In genomic region chr5:85525385-85526194, GRCm38 (mm10) we compare ENCODE assay signal across 21 mouse cellular contexts.
"Had no signal": no experiment of that assay in that cellular context is flagged by ENCODE, and none has a peak within 500 bp of the region (broad histone marks: within the 10 kb centered on the region; RNA-seq: fewer than 3 reads in every experiment).

No protein-coding gene starts in this region.

- H3K36me3 ChIP-seq: liver, embryonic 13.5 days; liver, embryonic 15.5 days; lung, embryonic 15.5 days; neural tube, embryonic 13.5 days; neural tube, embryonic 15.5 days had no signal

- H3K4me2 ChIP-seq: liver, embryonic 13.5 days; liver, embryonic 15.5 days; lung, embryonic 15.5 days; neural tube, embryonic 13.5 days; neural tube, embryonic 15.5 days had no signal

- H3K9me3 ChIP-seq: liver, embryonic 13.5 days; liver, embryonic 15.5 days; lung, embryonic 15.5 days; neural tube, embryonic 13.5 days; neural tube, embryonic 15.5 days had no signal

- H3K27me3 ChIP-seq: liver, embryonic 13.5 days; liver, embryonic 15.5 days; lung, embryonic 15.5 days; megakaryocyte, embryonic 14.5 days; neural tube, embryonic 13.5 days; neural tube, embryonic 15.5 days had no signal

- H3K9ac ChIP-seq: liver, embryonic 13.5 days; liver, embryonic 15.5 days; liver, postnatal 0 days; lung, embryonic 15.5 days; neural tube, embryonic 13.5 days; neural tube, embryonic 15.5 days had no signal

- H3K27ac ChIP-seq: liver, embryonic 13.5 days; liver, embryonic 15.5 days; lung, embryonic 15.5 days; macrophage; neural tube, embryonic 13.5 days; neural tube, embryonic 15.5 days had no signal

- DNase-seq: liver, embryonic 13.5 days; liver, postnatal 0 days; lung, adult 2 months; lung, postnatal 14 days; lung, postnatal 36 days; retina, postnatal 1 day; right cerebral cortex, adult 18-20 months; right cerebral cortex, postnatal 25 days; right cerebral cortex, postnatal 4 days; spleen, adult 18-20 months; thymus, adult 2 months; thymus, postnatal 25 days; thymus, postnatal 4 days had no signal

- H3K4me3 ChIP-seq: liver, embryonic 13.5 days; liver, embryonic 15.5 days; lung, embryonic 15.5 days; megakaryocyte, embryonic 14.5 days; myocyte; neural tube, embryonic 13.5 days; neural tube, embryonic 15.5 days had no signal

- ATAC-seq: liver, postnatal 0 days; lung, postnatal 0 days had no signal

- H3K4me1 ChIP-seq: liver, embryonic 13.5 days; liver, embryonic 15.5 days; lung, embryonic 15.5 days; megakaryocyte, embryonic 14.5 days; neural tube, embryonic 13.5 days; neural tube, embryonic 15.5 days had no signal
